Mouse (Mus musculus) frontal cortex, postnatal 25 days (tissue): Measurements from ENCODE around the gene Ankrd52.
"Not testable (repeated sequence)": the region's sequence is repeated elsewhere in the genome, so short reads cannot be mapped to it uniquely, and the experiment has no call there.

Experiments
- DNase-seq, 2 experiments: peaks; one replicate each; pipeline ENCODE4 v3.0.0; 2022; ENCODE audit warnings: low spot score in 2 of 2

Ankrd52 gene

DNA sequence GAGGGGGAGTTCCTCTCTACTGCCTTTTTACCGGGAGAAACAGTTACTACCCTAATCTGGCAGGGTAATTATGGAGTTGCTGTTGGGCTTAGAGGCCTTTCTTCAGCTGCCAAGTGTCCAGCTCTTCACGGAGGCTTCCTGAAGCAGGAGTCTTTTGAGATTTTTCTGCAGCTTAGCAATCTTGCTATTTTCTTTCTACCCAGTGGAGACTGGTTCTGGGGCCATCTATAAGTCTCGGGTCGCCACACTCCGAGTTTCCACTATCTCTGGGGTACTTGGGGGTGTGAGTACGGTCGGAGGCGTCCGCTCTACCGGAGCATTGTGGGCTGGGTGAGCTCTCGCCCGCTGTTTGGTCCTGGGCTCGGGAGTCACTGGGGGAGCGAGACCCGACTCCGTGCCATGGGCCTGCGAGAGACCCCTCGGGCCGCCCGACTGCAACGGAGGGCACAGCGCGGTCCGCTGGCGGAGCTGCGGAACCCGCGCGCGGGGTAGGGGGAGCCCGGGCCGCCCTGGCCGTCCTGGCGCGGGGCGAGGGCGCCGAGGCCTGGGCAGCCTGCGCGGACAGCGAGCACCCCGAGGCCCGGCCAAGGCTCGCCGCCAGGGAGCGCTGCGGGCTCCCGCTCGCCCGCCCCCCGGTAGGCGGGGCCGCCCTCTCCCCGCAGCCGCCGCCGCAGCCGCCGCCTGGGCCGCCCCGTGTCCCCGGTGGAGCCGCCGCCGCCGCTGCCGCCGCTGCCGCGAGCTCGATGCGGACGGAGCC is at the start of gene Ankrd52:
Ankrd52 (plus strand) TSS at position 661 of the 757 bp plus-strand sequence.
- DNase-seq, result peak; percentile 65 to 69

DNA sequence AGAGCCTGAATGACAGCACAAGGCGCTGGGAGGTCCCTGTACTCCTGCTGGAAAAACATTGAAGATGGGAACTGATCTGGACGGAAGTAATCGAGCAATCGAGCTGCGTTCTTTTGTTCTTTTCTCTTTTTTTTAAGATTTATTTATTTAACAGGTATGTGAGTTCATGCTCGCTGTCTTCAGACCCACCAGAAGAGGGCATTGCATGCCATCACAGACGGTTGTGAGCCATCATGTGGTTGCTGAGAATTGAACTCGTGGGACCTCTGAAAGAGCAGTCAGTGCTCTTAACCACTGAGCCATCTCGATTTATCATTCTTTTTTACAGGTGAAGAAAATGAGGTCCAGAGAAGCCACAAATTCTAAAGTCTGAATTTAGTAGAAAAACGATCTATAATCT is 49.3 kb upstream of the Ankrd52 start:
- DNase-seq, result no peak

- not testable (repeated sequence) for DNase-seq
These were observed 44.3 kb upstream of the Ankrd52 start for GRCm38 (mm10) chr10:128332358-128333249.

- peak; percentile 57 to 61 for DNase-seq
These were observed 41.3 kb upstream of the Ankrd52 start for GRCm38 (mm10) chr10:128335582-128335981.

- DNase-seq, result no peak
These were observed 40.7 kb upstream of the Ankrd52 start for GRCm38 (mm10) chr10:128336195-128336594.

DNA sequence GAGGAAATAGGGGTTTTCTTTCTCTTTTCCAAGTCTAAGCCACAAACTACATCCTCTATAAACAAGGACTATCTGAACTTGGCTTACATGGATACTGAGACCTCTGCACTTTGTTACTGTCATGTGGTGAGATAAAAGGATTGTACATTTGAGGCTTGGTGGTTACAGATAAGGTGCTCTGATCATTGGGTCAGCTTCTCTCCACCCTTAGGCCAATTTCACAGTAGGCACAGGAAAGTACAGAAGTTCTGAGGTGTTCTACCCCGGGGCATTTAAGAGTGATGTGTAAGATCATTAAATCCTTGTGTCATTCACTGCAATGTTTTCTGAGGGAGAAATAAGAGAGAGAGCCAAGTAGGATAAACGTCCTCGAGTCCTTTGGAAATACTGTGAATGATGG is 40.3 kb upstream of the Ankrd52 start:
- no peak for DNase-seq

GRCm38 (mm10) chr10:128337306-128338181 is 39.4 kb upstream of the Ankrd52 start, which contains the start of gene Cs:
Gene Cs, plus strand, starts transcription at chr10:128337734.
- peak; percentile 84 to 92 for DNase-seq

DNA sequence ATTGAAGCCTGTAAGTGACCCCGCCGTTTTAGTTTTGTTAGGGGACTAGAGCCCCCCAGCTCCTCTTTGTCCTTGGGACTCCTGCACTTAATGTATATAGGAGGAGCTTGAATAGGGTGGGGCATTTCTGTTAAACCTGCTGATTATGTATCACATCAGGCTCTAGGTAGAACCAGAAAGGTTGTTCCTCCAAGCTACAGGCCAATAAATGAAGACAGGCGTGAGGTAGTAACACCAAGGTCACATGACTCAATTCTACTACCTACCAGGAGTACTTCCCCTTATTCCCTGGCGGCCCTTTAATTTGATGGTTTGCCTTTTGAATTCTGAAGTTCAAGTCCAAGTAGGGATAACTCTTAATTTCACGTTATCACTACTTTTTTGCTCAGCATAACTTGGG is 38.5 kb upstream of the Ankrd52 start:
- no peak for DNase-seq

DNA sequence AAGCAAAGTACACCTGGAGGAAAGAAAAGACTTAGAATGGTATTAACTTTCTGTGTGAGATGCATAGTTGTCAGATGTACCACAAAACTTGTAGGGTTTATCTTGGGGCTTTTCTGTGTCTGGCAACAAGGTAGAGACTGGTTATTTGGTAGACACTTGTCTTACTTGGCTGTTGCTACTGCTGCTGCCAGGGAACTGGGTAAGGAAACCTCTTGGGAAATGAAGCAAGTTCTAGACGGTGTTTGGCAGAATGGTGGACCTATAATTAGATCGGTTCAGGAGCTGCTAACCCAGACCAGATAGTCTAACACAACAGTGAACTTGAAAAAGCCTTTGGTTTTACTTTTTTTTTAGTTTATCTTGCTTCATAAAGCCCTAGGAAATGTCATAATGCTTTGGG is 38.0 kb upstream of the Ankrd52 start:
- DNase-seq, result no peak

DNA sequence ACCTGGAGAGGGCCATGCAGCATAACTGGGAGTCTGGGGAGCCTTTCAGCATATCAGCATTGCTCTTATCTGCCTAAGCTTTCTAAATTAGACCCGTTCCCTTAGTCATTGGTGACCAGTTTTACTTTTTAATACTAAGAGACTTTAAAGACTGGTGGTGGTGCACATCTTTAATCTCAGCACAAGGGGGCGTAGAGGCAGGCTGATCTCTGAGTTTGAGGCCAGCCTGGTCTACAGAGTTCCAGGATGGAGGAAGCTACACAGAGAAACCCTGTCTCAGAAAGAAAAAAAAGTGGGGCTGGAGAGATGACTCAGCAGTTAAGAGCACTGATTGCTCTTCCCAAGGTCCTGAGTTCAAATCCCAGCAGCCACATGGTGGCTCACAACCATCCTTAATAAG is 36.7 kb upstream of the Ankrd52 start:
- DNase-seq, result no peak

- DNase-seq, result no peak
These were observed 33.5 kb upstream of the Ankrd52 start for GRCm38 (mm10) chr10:128343436-128343835.

GRCm38 (mm10) chr10:128344568-128345275 is 32.2 kb upstream of the Ankrd52 start:
- DNase-seq, result peak in 1 of 2 experiments; percentile 25

- DNase-seq, result no peak
These were observed 29.4 kb upstream of the Ankrd52 start for GRCm38 (mm10) chr10:128347541-128347940.

GRCm38 (mm10) chr10:128358796-128359195 is 18.1 kb upstream of the Ankrd52 start:
- peak in 1 of 2 experiments; percentile 52 for DNase-seq

DNA sequence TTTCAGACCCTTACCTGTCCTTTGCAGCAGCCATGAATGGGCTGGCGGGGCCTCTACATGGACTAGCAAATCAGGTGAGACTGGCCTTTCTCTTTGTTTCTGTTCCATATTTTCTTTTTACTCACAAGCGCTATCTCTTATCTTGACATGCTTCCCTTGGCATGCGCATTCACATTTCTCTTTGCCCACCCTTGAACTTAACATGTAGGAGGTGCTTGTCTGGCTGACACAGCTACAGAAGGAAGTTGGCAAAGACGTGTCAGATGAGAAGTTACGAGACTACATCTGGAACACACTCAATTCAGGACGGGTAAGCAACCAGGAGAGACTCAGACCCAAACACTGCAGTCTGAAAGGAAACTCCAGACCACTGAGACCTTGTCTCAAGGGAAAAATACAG is 17.7 kb upstream of the Ankrd52 start:
- DNase-seq, result no peak

- no peak for DNase-seq
These were observed 15.1 kb upstream of the Ankrd52 start for GRCm38 (mm10) chr10:128361836-128362235.

DNA sequence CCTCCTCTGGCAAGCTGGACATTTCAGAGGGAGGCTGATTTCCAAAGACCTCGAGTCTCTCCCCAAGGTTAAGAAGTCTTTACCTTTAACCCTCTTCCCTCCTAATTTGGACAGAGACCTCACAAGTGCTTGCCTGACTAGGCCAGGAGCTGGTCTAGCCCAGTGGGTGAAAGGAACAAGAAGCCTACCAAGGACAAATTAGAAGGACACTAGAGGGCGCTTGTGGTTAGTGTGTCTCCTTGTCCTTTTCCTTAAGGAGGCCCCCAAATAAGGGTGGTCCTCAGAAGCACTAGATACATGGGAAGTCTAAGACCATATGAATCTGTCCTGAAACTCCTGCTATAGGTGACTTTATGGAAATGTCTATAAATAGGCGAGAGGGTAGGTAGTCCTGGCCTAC is 14.3 kb upstream of the Ankrd52 start:
- DNase-seq, result no peak

GRCm38 (mm10) chr10:128367899-128368401 is 9.0 kb upstream of the Ankrd52 start:
- no peak for DNase-seq

DNA sequence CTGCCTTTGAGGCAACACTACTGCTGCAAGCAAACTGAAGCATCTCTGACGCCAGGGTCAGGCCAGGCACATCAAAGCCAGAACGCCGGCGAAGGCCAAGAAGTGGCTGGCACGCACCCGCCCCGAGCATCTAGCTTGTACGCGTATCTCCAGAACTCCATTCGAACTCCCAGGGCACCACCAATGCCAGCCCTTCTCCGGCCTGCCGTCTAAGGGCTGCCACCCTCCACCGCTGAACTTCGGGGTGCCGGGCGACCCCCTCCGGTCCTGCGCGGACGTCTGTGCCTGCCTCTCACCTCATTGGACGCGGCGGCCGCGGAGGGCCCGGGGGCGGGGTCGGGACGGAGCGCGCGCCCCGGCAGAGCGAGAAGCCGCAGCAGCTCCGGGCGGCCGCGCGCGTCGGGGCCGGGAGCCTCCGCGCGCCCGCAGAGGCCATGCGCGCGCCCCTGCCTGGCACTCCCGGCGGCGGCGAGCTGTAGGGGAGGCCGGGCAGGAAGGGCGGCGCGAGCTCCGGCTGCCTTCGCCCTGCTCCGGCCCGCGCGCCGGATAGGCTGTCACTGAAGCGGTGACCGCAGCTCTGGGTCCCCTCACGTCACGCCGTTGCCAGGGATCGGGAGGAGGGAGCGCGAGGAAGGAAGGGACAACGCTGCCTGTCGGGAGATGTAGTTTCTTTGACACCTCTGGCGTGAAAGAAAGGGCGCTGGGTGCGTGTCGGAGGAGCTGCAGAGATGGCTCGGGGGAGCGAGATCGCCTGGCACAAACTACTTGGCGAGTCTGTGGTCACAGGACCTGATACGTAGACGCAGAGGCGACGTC is 8.3 kb upstream of the Ankrd52 start, which contains the start of gene Coq10a:
Coq10a (minus strand) TSS at position 596 of the 816 bp plus-strand sequence.
- peak; percentile 84 to 87 for DNase-seq

DNA sequence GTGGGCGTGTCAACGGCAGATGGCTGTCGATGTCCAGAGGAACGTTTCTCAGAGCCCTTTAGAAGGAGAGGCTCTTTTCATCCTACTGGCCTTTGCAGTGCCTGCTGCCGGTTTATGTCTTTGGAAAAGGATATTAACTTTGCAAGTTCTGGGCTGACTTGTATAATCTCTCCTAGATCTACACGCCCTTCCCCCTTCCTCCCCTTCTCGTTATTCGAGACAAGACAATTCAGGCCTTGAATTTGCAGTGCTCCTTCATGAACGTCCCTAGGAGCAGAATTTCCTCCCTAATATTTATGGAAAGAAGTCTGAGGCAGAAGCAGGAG is 7.7 kb upstream of the Ankrd52 start:
- DNase-seq, result no peak
